Mouse (Mus musculus) bone marrow macrophage, adult 2 months (primary cell): ENCODE measurements around the gene Hoxb1. TPM values are rescaled to one million over a fixed set of nuclear protein-coding genes. Genes with fewer than 3 reads are reported as not detected.

ENCODE experiments used
- H3K27ac ChIP-seq: 2 replicates; pipeline ENCODE4 v1.5.1; 2012; ENCODE audit warnings: low read depth, low read length; ENCODE audit not compliant: insufficient read depth
- H3K4me1 ChIP-seq: 2 replicates; pipeline ENCODE4 v1.6.1; 2012; ENCODE audit warnings: low read length; ENCODE audit not compliant: control insufficient read depth, insufficient read depth
- H3K4me3 ChIP-seq: 2 replicates; pipeline ENCODE4 v1.5.1; 2012; ENCODE audit warnings: mild to moderate bottlenecking, low read length, moderate library complexity; ENCODE audit not compliant: insufficient read depth
- CTCF ChIP-seq: IDR thresholded peaks from 2 replicates; pipeline ENCODE4 v1.5.1; 2012; ENCODE audit warnings: low read depth, mild to moderate bottlenecking, low read length, moderate library complexity
- POLR2A ChIP-seq: IDR thresholded peaks from 2 replicates; pipeline ENCODE4 v1.6.1; 2012; ENCODE audit warnings: mild to moderate bottlenecking, low read depth, low read length, borderline replicate concordance
- polyA plus RNA-seq: library from polyadenylated mRNA; stranded (reverse); fragments of >200 nt; gene quantifications from 2 replicates; pipeline ENCODE4 v1.2.4, GENCODE M21; 2012; ENCODE audit not compliant: missing spikeins, insufficient read depth, insufficient read length

The Hoxb1 gene
- polyA plus RNA-seq, 1 experiment: not detected

GRCm38 (mm10) chr11:96354801-96355311 lies 10.7 kb upstream of the Hoxb1 start:
- no peak overlapping the region for H3K27ac ChIP-seq
- H3K4me3 ChIP-seq: no peak overlapping the region

GRCm38 (mm10) chr11:96363807-96364206 lies 1.7 kb upstream of the Hoxb1 start:
- Histone ChIP-seq H3K27ac (no peak overlapping the region), H3K4me3 (no peak overlapping the region), H3K4me1 (no peaks in the 10 kb centered on the region)
- TF ChIP-seq CTCF (no peak), POLR2A (no peak)

More at GRCm38 (mm10) chr11:96354801-96355311, 10.7 kb upstream of the Hoxb1 start:
- TF ChIP-seq POLR2A: no peak
- H3K4me1 ChIP-seq: no peaks in the 10 kb centered on the region

- TF ChIP-seq CTCF: no peak
- TF ChIP-seq POLR2A: no peak
- no peaks in the 10 kb centered on the region for H3K4me1 ChIP-seq
- H3K27ac ChIP-seq: no peak overlapping the region
- H3K4me3 ChIP-seq: no peak overlapping the region
These were observed 815 bp downstream of the Hoxb1 start for GRCm38 (mm10) chr11:96366092-96367041.

- Histone ChIP-seq H3K4me1 (no peaks in the 10 kb centered on the region), H3K4me3 (no peak overlapping the region)
- TF ChIP-seq POLR2A (no peak), CTCF (no peak)
These were observed 1.6 kb downstream of the Hoxb1 start for GRCm38 (mm10) chr11:96367141-96367540.

GRCm38 (mm10) chr11:96368686-96369085 lies 3.1 kb downstream of the Hoxb1 start:
- Histone ChIP-seq H3K4me3 (no peak overlapping the region), H3K27ac (no peak overlapping the region)

More at GRCm38 (mm10) chr11:96367141-96367540, 1.6 kb downstream of the Hoxb1 start:
- no peak overlapping the region for H3K27ac ChIP-seq

GRCm38 (mm10) chr11:96369140-96369539 lies 3.6 kb downstream of the Hoxb1 start:
- no peak overlapping the region for H3K27ac ChIP-seq
- TF ChIP-seq CTCF (no peak), POLR2A (no peak)
- no peak overlapping the region for H3K4me3 ChIP-seq
- H3K4me1 ChIP-seq: no peaks in the 10 kb centered on the region

More at GRCm38 (mm10) chr11:96368686-96369085, 3.1 kb downstream of the Hoxb1 start:
- TF ChIP-seq POLR2A (no peak), CTCF (no peak)
- no peaks in the 10 kb centered on the region for H3K4me1 ChIP-seq

GRCm38 (mm10) chr11:96371726-96372125 lies 6.2 kb downstream of the Hoxb1 start:
- TF ChIP-seq POLR2A: no peak
- no peak for TF ChIP-seq CTCF

GRCm38 (mm10) chr11:96372519-96372918 lies 7.0 kb downstream of the Hoxb1 start:
- H3K4me3 ChIP-seq: no peak overlapping the region
- no peak overlapping the region for H3K27ac ChIP-seq
- no peaks in the 10 kb centered on the region for H3K4me1 ChIP-seq
- no peak for TF ChIP-seq POLR2A
- no peak for TF ChIP-seq CTCF

More at GRCm38 (mm10) chr11:96371726-96372125, 6.2 kb downstream of the Hoxb1 start:
- Histone ChIP-seq H3K4me1 (no peaks in the 10 kb centered on the region), H3K27ac (no peak overlapping the region), H3K4me3 (no peak overlapping the region)

- Histone ChIP-seq H3K4me1 (no peaks in the 10 kb centered on the region), H3K4me3 (no peak overlapping the region), H3K27ac (no peak overlapping the region)
- TF ChIP-seq CTCF (no peak), POLR2A (no peak)
These were observed 9.3 kb downstream of the Hoxb1 start for GRCm38 (mm10) chr11:96374810-96375209.

- no peak overlapping the region for H3K27ac ChIP-seq
- no peaks in the 10 kb centered on the region for H3K4me1 ChIP-seq
- TF ChIP-seq POLR2A (no peak), CTCF (no peak)
- H3K4me3 ChIP-seq: no peak overlapping the region
These were observed 17.8 kb downstream of the Hoxb1 start for GRCm38 (mm10) chr11:96383381-96383780.

- Histone ChIP-seq H3K27ac (no peak overlapping the region), H3K4me3 (no peak overlapping the region), H3K4me1 (no peaks in the 10 kb centered on the region)
- TF ChIP-seq POLR2A (no peak), CTCF (no peak)
These were observed 22.1 kb downstream of the Hoxb1 start for GRCm38 (mm10) chr11:96387635-96388034.
